27 mouse cellular contexts compared by ENCODE assay signal in the genomic region with DNA sequence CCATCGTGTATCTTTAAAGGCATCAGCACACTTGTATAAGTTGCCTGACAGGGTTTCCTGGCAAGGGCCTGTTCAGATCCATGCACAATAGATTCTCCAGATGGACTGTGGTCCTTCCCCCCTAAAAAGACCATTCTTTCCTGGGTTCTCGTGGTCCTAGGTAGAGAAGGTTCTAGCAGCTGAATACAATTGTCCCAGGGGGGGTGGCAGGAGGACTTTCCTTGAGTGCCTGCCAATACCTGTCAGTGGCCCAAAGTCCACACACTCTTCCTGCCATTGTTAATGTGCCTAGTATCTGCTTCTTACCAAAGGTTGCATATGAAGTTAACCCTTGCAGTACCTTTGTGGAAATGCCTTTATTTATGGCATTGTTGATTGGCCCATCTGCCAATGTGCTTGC. TPM values are rescaled to one million over a fixed set of nuclear protein-coding genes. Genes with fewer than 3 reads are reported as not detected.
DNase-seq lines count a peak whose midpoint lies in the region; ATAC-seq and TF ChIP-seq lines count a peak whose summit lies in the region.
"Had no signal": no experiment of that assay in that cellular context is flagged by ENCODE, and none has a peak within 500 bp of the region (broad histone marks: within the 10 kb centered on the region; RNA-seq: fewer than 3 reads in every experiment).

No protein-coding gene starts in this region.

- intact Hi-C loops in heart, adult 2 months (cut with DNase I), result no loop called here
- intact Hi-C loops in heart, postnatal 25 days (cut with DNase I), result no loop called here

- 41% methylated on average over 2 of the region's 2 CpGs for WGBS in heart, adult 2 months
- WGBS in heart, embryonic 14.5 days, result 69% methylated on average over 2 of the region's 2 CpGs
- 86% methylated on average over 2 of the region's 2 CpGs for WGBS in hindbrain, embryonic 11.5 days

- peak in 1 of 2 experiments; percentile 43 for DNase-seq in heart, adult 2 months
- no peak for DNase-seq in heart, postnatal 25 days (ENCODE audit: low spot score)
- DNase-seq in heart, adult 9 months (ENCODE audit: low spot score in 2 of 2), result peak; percentile 44 to 56
- DNase-seq in heart, postnatal 4 days, result peak; percentile 31
- no peak for DNase-seq in frontal cortex, postnatal 10 days (ENCODE audit: low spot score in 2 of 2)
- DNase-seq in hindbrain, embryonic 11.5 days (ENCODE audit: low spot score), result no peak
- DNase-seq: adrenal gland, postnatal 25 days; cerebellum, adult 18-20 months; cerebellum, postnatal 14 days; kidney, adult 18-20 months; kidney, postnatal 36 days; retina, postnatal 1 day; right cerebral cortex, postnatal 14 days; spleen, adult 18-20 months; thymus, adult 18-20 months; thymus, postnatal 36 days had no signal

- H3K27me3 ChIP-seq in heart, adult 2 months (ENCODE audit: control insufficient read depth, insufficient read depth, low read length), result no peaks in the 10 kb centered on the region
- H3K27me3 ChIP-seq in heart, embryonic 14.5 days (ENCODE audit: control insufficient read depth, insufficient read depth, low read length), result no peaks in the 10 kb centered on the region
- no peaks in the 10 kb centered on the region for H3K27me3 ChIP-seq in hindbrain, embryonic 11.5 days (ENCODE audit: control insufficient read depth, insufficient read depth, low read length)
- H3K27me3 ChIP-seq: hindbrain, embryonic 13.5 days; limb, embryonic 13.5 days; lung, embryonic 15.5 days; midbrain, embryonic 15.5 days; neural tube, embryonic 15.5 days had no signal

- no peak for TF ChIP-seq POLR2A in heart, adult 2 months (IDR thresholded peaks at IDR 0.05; ENCODE audit: insufficient read depth, low read depth, low read length)

- no peak overlapping the region for H3K4me3 ChIP-seq in heart, adult 2 months
- H3K4me3 ChIP-seq in heart, embryonic 14.5 days (ENCODE audit: control insufficient read depth in 1 of 2, insufficient read depth in 1 of 2, low read depth in 1 of 2, low read length in 2 of 2), result no peak overlapping the region
- H3K4me3 ChIP-seq in hindbrain, embryonic 11.5 days (ENCODE audit: low read depth, low read length), result no peak overlapping the region
- H3K4me3 ChIP-seq: hindbrain, embryonic 13.5 days; layer of hippocampus, adult 2 months; limb, embryonic 13.5 days; lung, embryonic 15.5 days; midbrain, embryonic 10.5 days; midbrain, embryonic 15.5 days; neural tube, embryonic 15.5 days had no signal

- no peak overlapping the region for H3K9ac ChIP-seq in heart, adult 2 months (ENCODE audit: low read depth, low read length)
- no peak overlapping the region for H3K9ac ChIP-seq in heart, embryonic 14.5 days (ENCODE audit: low read length)
- H3K9ac ChIP-seq in hindbrain, embryonic 11.5 days (ENCODE audit: low read depth, low read length), result no peak overlapping the region
- H3K9ac ChIP-seq: hindbrain, embryonic 13.5 days; limb, embryonic 13.5 days; lung, embryonic 15.5 days; midbrain, embryonic 15.5 days; neural tube, embryonic 15.5 days had no signal

- H3K27ac ChIP-seq in heart, adult 2 months, result peak overlapping the region; percentile 49
- peak overlapping the region; percentile 28 to 70; a peak in 2 of 4 replicates for H3K27ac ChIP-seq in heart, embryonic 14.5 days (replicated peaks in 1 of 2; ENCODE audit: control insufficient read depth in 1 of 2, insufficient read depth in 1 of 2, low read depth in 2 of 2, low read length in 2 of 2)
- no peak overlapping the region for H3K27ac ChIP-seq in hindbrain, embryonic 11.5 days (ENCODE audit: low read depth, low read length)
- H3K27ac ChIP-seq: hindbrain, embryonic 13.5 days; layer of hippocampus, adult 2 months; limb, embryonic 13.5 days; lung, embryonic 15.5 days; midbrain, embryonic 10.5 days; midbrain, embryonic 15.5 days; neural tube, embryonic 15.5 days had no signal

- H3K36me3 ChIP-seq in heart, adult 2 months (ENCODE audit: control insufficient read depth, insufficient read depth, low read length), result no peaks in the 10 kb centered on the region; the same call in 1 of the 2 replicates
- H3K36me3 ChIP-seq in heart, embryonic 14.5 days (ENCODE audit: control insufficient read depth, insufficient read depth, low read length), result no peaks in the 10 kb centered on the region
- H3K36me3 ChIP-seq in hindbrain, embryonic 11.5 days (ENCODE audit: control insufficient read depth, insufficient read depth, low read length), result no peaks in the 10 kb centered on the region
- H3K36me3 ChIP-seq: lung, embryonic 15.5 days; neural tube, embryonic 15.5 days had no signal

- TF ChIP-seq CTCF in heart, adult 2 months (IDR thresholded peaks at IDR 0.05), result no peak

- peaks cover 7% of the 10 kb centered on the region for H3K4me1 ChIP-seq in heart, adult 2 months (ENCODE audit: control insufficient read depth, insufficient read depth, low read length)
- H3K4me1 ChIP-seq in heart, embryonic 14.5 days (ENCODE audit: control insufficient read depth in 2 of 2, insufficient read depth in 2 of 2, low read length in 2 of 2), result 0 out of 4 replicates have a peak, but pooled peaks cover 0 to 3% of the 10 kb centered on the region in 2 experiments
- H3K4me1 ChIP-seq in hindbrain, embryonic 11.5 days (replicated peaks; ENCODE audit: control insufficient read depth, insufficient read depth, low read length), result no peaks in the 10 kb centered on the region
- H3K4me1 ChIP-seq: limb, embryonic 13.5 days; midbrain, embryonic 10.5 days; midbrain, embryonic 15.5 days; neural tube, embryonic 15.5 days had no signal

- TF ChIP-seq EP300 in heart, adult 2 months (IDR thresholded peaks at IDR 0.05; ENCODE audit: insufficient read depth, low read depth, low read length), result peak; percentile 66; the same call in 1 of the 2 replicates

- H3K4me2 ChIP-seq in heart, embryonic 14.5 days (ENCODE audit: low read length), result no peak overlapping the region
- no peak overlapping the region for H3K4me2 ChIP-seq in hindbrain, embryonic 11.5 days (replicated peaks; ENCODE audit: low read depth, low read length)
- H3K4me2 ChIP-seq: hindbrain, embryonic 13.5 days; limb, embryonic 13.5 days; liver, embryonic 11.5 days; lung, embryonic 15.5 days; midbrain, embryonic 15.5 days; neural tube, embryonic 15.5 days had no signal

- no peaks in the 10 kb centered on the region for H3K79me2 ChIP-seq in heart, adult 2 months (replicated peaks; ENCODE audit: control insufficient read depth, insufficient read depth, low read length)

- no peaks in the 10 kb centered on the region for H3K9me3 ChIP-seq in heart, embryonic 14.5 days (ENCODE audit: control insufficient read depth, low read length)
- no peaks in the 10 kb centered on the region for H3K9me3 ChIP-seq in hindbrain, embryonic 11.5 days (ENCODE audit: control insufficient read depth, low read length)
- H3K9me3 ChIP-seq: hindbrain, embryonic 13.5 days; limb, embryonic 13.5 days; lung, embryonic 15.5 days; midbrain, embryonic 10.5 days; midbrain, embryonic 15.5 days; neural tube, embryonic 15.5 days had no signal

- 0 out of 2 replicates have a peak, but pooled peaks have one; percentile 24 for ATAC-seq in heart, embryonic 14.5 days (ENCODE audit: insufficient number of reproducible peaks, insufficient read depth, low FRiP score, low read depth)
- no peak for ATAC-seq in hindbrain, embryonic 11.5 days (ENCODE audit: low FRiP score)
- ATAC-seq: CD4-positive, CD25-positive, alpha-beta regulatory T cell, adult 4 months; forebrain, embryonic 14.5 days; midbrain, embryonic 15.5 days had no signal

RNA-seq across cellular contexts. Expression of a gene that starts 28.4 kb away (rescaled TPM):
- 1 to 10 TPM; 1.7 to 2.6 TPM for total RNA-seq in heart, adult 2 months (2021)
- 1.1 and 1.2 TPM in 2 replicates for polyA plus RNA-seq in heart, adult 2 months (2012; rRNA removed)
- total RNA-seq in heart, postnatal 25 days (2021), result 1 to 10 TPM; 2.2 to 3.1 TPM
- polyA plus RNA-seq in heart, embryonic 14.5 days (2014; fragmentation: Nextera tagmentation; extraction: Ambion mirVana), result 25.2 and 26.2 TPM in 2 replicates
- total RNA-seq in heart, postnatal 4 days (2021), result 1 to 10 TPM; 6.6 to 7.2 TPM
- polyA plus RNA-seq in hindbrain, embryonic 11.5 days (2014; fragmentation: Nextera tagmentation; extraction: Ambion mirVana), result 0.36 and 0.86 TPM in 2 replicates

Comparison
In these comparisons a context has a peak if more than half of its experiments do, and no peak if none do; other contexts are left out.
1. DNase-seq: peak in heart, adult 9 months (2 of 2) and heart, postnatal 4 days (single experiment); none in heart, postnatal 25 days (single experiment), frontal cortex, postnatal 10 days (0 of 2) and hindbrain, embryonic 11.5 days (single experiment).